Mouse (Mus musculus) 3T3-L1 (cell line): ENCODE measurements around the gene Spint1.
A peak's percentile ranks its signal among the peaks of the same experiment; 100 is the strongest.

ENCODE experiments used
- DNase-seq: peaks from one replicate; pipeline ENCODE4 v3.0.0-alpha.2; 2015; ENCODE audit warnings: low read depth, low spot score

The Spint1 gene

GRCm38 (mm10) chr2:119293311-119293710 lies 56.1 kb downstream of the Spint1 start:
- DNase-seq, result no peak

- no peak for DNase-seq
Observed at GRCm38 (mm10) chr2:119293776-119294390, 56.7 kb downstream of the Spint1 start.

GRCm38 (mm10) chr2:119294411-119294810 lies 57.2 kb downstream of the Spint1 start:
- no peak for DNase-seq

- DNase-seq, result no peak
Observed at GRCm38 (mm10) chr2:119296756-119297155, 59.6 kb downstream of the Spint1 start.

GRCm38 (mm10) chr2:119297506-119297905 lies 60.3 kb downstream of the Spint1 start:
- DNase-seq, result no peak

GRCm38 (mm10) chr2:119298330-119298729 lies 61.2 kb downstream of the Spint1 start:
- peak; percentile 80 for DNase-seq

GRCm38 (mm10) chr2:119298839-119299238 lies 61.7 kb downstream of the Spint1 start:
- no peak for DNase-seq
